Mouse (Mus musculus) olfactory bulb, adult 2 months (tissue): ENCODE data around the gene Edc4.

Source experiments
- CTCF ChIP-seq: fragments of 200-500 bp; IDR thresholded peaks from 2 replicates; pipeline ENCODE4 v1.5.1; 2012; ENCODE audit warnings: low read depth, mild to moderate bottlenecking, low read length, moderate library complexity; ENCODE audit not compliant: insufficient read depth
- POLR2A ChIP-seq: fragments of 200-500 bp; IDR thresholded peaks from 2 replicates; pipeline ENCODE4 v1.6.1; 2012; ENCODE audit warnings: mild to moderate bottlenecking, low read depth, low read length, moderate library complexity; ENCODE audit not compliant: insufficient read depth

DNA sequence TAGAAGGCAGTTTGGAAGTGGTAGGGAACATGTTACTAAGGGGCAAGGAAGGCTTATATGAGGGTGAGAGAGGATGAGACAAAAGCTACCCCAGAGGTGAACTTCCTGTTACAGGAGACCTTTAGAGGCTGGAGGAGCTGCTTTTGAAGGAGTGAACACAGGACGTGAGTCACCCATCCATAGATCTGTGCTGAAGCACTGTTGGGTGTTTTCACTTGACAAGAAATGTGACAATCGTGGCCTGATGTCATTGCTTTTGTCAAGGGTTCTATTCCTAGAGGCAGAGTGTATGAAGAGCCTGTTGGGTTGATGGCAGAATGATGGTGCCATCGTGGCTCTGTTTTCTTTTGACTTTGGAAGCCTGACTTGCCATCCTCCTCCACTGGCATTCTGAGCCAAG lies 38.7 kb downstream of the Edc4 start:
- TF ChIP-seq POLR2A (no peak), CTCF (no peak)
